Mouse (Mus musculus): ENCODE measurements at regions not wholly inside any gene's neighbourhood (a gene's known extent, or its start where the extent isn't known, plus 50 kb on each side); places are given as distances from the start of the nearest gene placed in this dataset.
"Not testable (repeated sequence)": the region's sequence is repeated elsewhere in the genome, so short reads cannot be mapped to it uniquely, and the experiment has no call there.

DNA sequence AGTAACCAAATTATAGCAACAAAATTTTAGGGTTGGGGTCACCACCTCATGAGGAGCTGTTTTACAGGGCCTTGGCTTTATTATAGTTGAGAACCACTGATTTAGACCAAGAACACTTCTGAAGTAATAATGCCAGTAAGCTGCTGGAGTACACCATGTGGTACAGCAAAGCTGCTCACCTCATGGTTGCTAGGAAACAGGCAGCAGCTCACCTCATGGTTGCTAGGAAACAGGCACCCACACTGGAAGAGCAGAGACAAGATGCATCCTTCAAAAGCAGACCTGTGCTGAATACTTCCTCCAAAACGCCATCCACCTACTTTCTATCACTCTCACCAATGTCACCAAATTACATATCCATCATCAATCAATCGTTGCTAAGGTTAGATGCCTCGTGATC, 300.0 kb downstream of the Gxylt1 start:
- no peak overlapping the region for H3K4me2 ChIP-seq
- no peak overlapping the region for H3K4me3 ChIP-seq
- no peak for ATAC-seq
- H3K36me3 ChIP-seq (ENCODE audit: poor library complexity, severe bottlenecking), result no peaks in the 10 kb centered on the region
- H3K27me3 ChIP-seq, result no peaks in the 10 kb centered on the region
- H3K9ac ChIP-seq, result no peak overlapping the region
- H3K4me1 ChIP-seq, result no peaks in the 10 kb centered on the region
- no peak overlapping the region for H3K27ac ChIP-seq
- H3K9me3 ChIP-seq (replicated peaks), result no peaks in the 10 kb centered on the region
- WGBS, result 80% methylated on average over 3 of the region's 3 CpGs

DNA sequence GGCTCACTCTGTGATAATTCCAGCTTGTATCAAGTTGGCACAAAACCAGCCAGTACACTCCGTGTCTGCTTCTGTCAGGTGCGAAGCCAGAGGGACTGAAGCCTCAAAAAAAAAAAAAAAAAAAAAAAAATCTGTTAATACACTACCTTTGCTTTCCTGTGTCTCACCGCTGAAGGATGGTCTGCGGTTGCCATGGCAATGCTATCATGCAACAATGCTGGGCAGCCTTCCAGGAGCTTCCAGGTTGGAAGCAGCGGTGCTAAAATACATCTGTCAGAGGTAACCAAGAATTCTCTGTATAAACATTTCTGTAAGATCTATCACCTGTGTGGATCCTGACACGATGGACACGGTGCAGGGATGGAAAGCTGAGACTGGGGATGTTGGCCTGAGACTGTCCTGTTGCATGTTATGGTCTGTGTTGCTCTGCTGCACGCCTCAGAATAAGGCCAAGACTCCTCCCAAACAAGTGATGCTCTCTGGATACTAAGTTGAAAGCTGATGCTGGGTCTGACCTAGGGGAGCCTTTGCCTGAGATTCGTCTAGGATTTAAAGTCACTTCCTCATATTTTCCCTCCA, 301.2 kb downstream of the Gxylt1 start:
- H3K4me3 ChIP-seq, result no peak overlapping the region
- no peaks in the 10 kb centered on the region for H3K27me3 ChIP-seq
- no peaks in the 10 kb centered on the region for H3K36me3 ChIP-seq (ENCODE audit: poor library complexity, severe bottlenecking)
- H3K4me2 ChIP-seq, result no peak overlapping the region
- H3K4me1 ChIP-seq, result no peaks in the 10 kb centered on the region
- no peak overlapping the region for H3K9ac ChIP-seq
- ATAC-seq, result no peak; the same call in 1 of the 2 replicates
- 71% methylated on average over 9 of the region's 9 CpGs for WGBS
- H3K27ac ChIP-seq, result no peak overlapping the region
- no peaks in the 10 kb centered on the region for H3K9me3 ChIP-seq (replicated peaks)

DNA sequence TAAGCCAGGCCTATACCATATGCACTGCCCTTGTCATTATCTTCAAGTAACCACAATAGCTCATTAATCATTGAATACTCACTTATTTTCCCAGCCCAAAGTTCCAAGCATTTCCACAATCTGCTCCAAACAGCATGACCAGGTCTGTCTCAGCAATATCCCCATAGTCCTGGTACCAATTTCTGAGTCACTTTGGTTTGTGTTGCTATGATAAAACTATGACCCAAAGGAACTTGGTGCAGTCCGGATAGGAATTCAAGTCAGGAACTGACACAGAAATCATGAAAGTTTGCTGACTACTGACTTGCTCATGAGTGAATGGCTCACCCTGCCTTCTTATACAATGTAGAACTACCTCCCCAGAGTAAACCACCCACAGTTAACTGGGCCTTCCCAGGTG, 309.4 kb downstream of the Gxylt1 start:
- H3K4me3 ChIP-seq, result no peak overlapping the region
- H3K27me3 ChIP-seq, result no peaks in the 10 kb centered on the region
- H3K36me3 ChIP-seq (ENCODE audit: poor library complexity, severe bottlenecking), result no peaks in the 10 kb centered on the region
- 92% methylated on average over 1 of the region's 1 CpGs for WGBS
- H3K9ac ChIP-seq, result no peak overlapping the region
- no peak overlapping the region for H3K27ac ChIP-seq
- ATAC-seq, result no peak
- H3K4me2 ChIP-seq, result no peak overlapping the region
- no peaks in the 10 kb centered on the region for H3K4me1 ChIP-seq
- no peaks in the 10 kb centered on the region for H3K9me3 ChIP-seq (replicated peaks)

DNA sequence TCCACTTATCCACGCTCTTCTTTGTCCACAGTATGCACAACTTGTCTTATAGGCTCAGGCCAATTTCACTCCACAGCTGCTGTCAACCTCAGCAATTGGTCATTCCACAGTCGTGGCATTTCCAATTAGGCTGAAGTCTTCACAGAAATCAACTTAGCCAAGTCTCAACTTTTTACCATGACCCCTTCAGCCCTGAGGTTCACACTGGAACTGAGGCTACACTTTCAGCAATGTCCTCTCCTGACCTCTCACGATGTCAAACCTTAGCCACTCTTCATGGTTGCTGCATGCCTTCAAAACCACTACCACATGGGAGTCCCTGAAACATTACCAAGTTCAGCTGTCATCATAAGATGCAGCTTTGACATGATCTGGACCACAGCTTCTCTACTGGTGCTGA, 310.1 kb downstream of the Gxylt1 start:
- ATAC-seq, result no peak
- 86% methylated on average over 3 of the region's 3 CpGs for WGBS
- Histone ChIP-seq H3K9me3 (replicated peaks) (no peaks in the 10 kb centered on the region), H3K27ac (no peak overlapping the region), H3K4me3 (no peak overlapping the region), H3K27me3 (no peaks in the 10 kb centered on the region), H3K4me2 (no peak overlapping the region), H3K36me3 (ENCODE audit: poor library complexity, severe bottlenecking) (no peaks in the 10 kb centered on the region), H3K9ac (no peak overlapping the region), H3K4me1 (no peaks in the 10 kb centered on the region)

DNA sequence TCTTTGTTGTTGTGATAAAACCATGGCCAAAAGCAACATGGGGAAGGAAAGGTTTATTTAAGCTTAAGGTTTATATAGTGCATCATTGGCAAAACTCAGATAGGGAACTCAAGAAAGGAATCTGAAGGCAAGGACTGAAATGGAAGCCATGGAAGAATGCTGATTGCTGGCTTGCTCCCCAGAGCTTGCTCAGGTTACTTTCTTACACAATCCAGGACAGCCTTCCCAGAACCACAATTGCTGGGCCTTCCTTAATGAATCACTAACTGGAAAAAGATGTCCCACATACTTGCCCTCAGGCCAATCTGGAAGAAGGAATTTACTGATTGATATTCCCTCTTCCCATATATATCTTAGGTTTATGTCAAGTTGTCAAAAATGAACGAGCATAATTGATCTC, 310.8 kb downstream of the Gxylt1 start:
- H3K9ac ChIP-seq, result no peak overlapping the region
- H3K4me3 ChIP-seq, result no peak overlapping the region
- no peak overlapping the region for H3K27ac ChIP-seq
- H3K4me2 ChIP-seq, result no peak overlapping the region
- ATAC-seq, result no peak
- H3K36me3 ChIP-seq (ENCODE audit: poor library complexity, severe bottlenecking), result no peaks in the 10 kb centered on the region
- H3K27me3 ChIP-seq, result no peaks in the 10 kb centered on the region
- WGBS, result 82% methylated on average over 1 of the region's 1 CpGs
- H3K9me3 ChIP-seq (replicated peaks), result no peaks in the 10 kb centered on the region
- H3K4me1 ChIP-seq, result no peaks in the 10 kb centered on the region

DNA sequence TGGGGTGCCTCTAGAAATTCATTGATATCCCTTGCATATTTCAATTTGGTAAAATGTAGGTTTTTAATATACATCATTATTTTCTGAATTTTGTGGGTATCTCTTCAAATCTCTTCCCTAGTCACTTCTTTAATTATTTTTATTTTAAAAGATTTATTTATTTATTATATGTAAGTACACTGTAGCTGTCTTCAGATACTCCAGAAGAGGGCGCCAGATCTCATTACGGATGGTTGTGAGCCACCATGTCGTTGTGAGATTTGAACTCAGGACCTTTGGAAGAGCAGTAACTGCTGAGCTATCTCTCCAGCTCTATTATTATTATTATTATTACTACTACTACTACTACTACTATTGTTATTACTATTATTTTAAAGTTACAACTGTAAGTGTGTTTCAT, 324.1 kb downstream of the Gxylt1 start:
- H3K4me3 ChIP-seq; ATAC-seq; H3K4me2 ChIP-seq; H3K9ac ChIP-seq; H3K9me3 ChIP-seq (replicated peaks); H3K27ac ChIP-seq; H3K4me1 ChIP-seq; H3K27me3 ChIP-seq; H3K36me3 ChIP-seq (ENCODE audit: poor library complexity, severe bottlenecking): not testable (repeated sequence)
- 89% methylated on average over 3 of the region's 3 CpGs for WGBS

DNA sequence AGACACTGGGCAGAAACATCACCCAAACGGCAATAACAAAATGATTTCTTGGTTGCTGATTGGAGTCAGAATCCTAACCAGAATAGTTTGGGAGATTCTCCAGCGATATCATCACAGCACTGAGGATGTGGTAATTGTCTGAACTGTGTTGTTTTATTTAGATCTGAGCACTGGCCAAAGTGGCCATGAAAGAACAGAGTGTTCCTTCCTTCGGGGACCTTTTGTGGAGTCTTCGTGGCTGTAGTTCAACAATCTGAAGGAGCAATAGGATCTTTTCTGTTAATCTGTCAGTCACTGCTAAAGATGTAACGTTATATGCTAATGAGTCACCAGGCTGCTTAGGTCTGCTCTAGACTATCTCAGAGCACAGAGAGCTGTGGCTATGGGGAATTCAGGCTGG, 328.8 kb downstream of the Gxylt1 start:
- no peak overlapping the region for H3K4me2 ChIP-seq
- no peaks in the 10 kb centered on the region for H3K36me3 ChIP-seq (ENCODE audit: poor library complexity, severe bottlenecking)
- no peak for ATAC-seq
- no peak overlapping the region for H3K9ac ChIP-seq
- H3K4me1 ChIP-seq, result peaks cover 8% of the 10 kb centered on the region
- no peaks in the 10 kb centered on the region for H3K9me3 ChIP-seq (replicated peaks)
- H3K27ac ChIP-seq, result no peak overlapping the region
- no peak overlapping the region for H3K4me3 ChIP-seq
- WGBS, result 42% methylated on average over 5 of the region's 5 CpGs
- H3K27me3 ChIP-seq, result no peaks in the 10 kb centered on the region

DNA sequence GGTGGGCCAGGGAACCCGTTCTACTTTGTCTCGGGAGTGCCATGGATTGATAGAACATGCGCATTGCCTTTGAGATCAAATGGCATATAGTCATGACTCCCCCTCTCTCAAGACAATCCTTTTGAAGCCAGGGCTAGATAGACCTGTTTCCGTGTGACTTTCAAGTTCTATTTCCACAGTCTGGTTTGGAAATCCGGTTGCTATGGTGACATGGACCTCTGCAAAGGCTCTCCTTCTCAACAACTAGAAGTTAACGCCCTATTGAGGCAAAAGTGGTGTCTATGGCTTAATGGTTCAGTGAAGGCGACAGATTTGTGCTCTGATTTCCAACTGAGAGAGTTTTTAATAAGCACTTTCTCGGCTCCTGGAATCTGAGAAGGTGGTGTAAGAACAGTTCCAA, 371.2 kb downstream of the Gxylt1 start:
- no peak for ATAC-seq
- 68% methylated on average over 8 of the region's 8 CpGs for WGBS
- H3K4me3 ChIP-seq, result no peak overlapping the region
- H3K9me3 ChIP-seq (replicated peaks), result no peaks in the 10 kb centered on the region
- H3K27ac ChIP-seq, result no peak overlapping the region
- no peak overlapping the region for H3K4me2 ChIP-seq
- H3K27me3 ChIP-seq, result no peaks in the 10 kb centered on the region
- H3K9ac ChIP-seq, result no peak overlapping the region
- H3K4me1 ChIP-seq, result no peaks in the 10 kb centered on the region
- no peaks in the 10 kb centered on the region for H3K36me3 ChIP-seq (ENCODE audit: poor library complexity, severe bottlenecking)

DNA sequence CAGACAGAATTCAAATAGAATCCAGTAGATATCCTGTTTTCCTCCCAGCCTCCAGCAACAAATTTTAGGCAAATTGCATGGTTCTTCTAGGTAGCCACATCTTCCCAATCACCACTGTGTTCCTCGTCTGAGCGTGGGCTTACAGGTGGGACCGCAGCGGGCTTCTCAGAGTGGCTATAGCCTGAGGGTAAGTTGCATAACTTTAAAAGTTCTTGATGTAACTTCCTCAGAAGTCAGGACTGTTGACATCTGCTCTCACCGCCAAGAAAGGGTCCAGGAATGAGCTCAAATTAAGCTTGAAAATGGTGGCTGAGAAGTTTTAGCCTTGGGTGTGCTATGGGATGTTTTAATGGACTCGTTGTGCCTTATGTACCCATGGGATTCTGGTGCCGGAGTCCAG, 377.7 kb downstream of the Gxylt1 start:
- 90% methylated on average over 7 of the region's 7 CpGs for WGBS
- H3K9ac ChIP-seq, result no peak overlapping the region

DNA sequence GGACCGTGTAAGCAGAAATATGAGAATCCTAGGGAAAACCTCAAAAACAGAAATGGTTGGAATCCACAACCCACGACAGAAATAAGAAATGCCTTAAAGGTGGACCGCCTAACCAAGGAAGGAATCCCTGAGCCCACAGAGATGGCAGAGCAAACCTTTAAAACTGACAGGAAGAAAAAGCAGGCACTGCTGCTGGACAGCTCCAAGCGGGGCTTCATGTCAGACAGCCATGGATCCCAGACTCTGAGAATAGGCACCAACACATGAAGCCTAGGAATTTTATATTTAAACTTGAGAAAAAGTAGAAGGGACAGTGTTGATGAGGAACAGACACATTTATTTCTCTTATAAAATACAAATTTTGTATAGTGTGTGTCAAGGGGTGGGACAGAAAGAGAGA, 379.1 kb downstream of the Gxylt1 start:
- Histone ChIP-seq H3K4me3 (no peak overlapping the region), H3K4me1 (no peaks in the 10 kb centered on the region), H3K27me3 (no peaks in the 10 kb centered on the region), H3K9me3 (replicated peaks) (no peaks in the 10 kb centered on the region), H3K9ac (no peak overlapping the region), H3K36me3 (ENCODE audit: poor library complexity, severe bottlenecking) (no peaks in the 10 kb centered on the region), H3K27ac (no peak overlapping the region), H3K4me2 (no peak overlapping the region)
- no peak for ATAC-seq
- 75% methylated on average over 4 of the region's 4 CpGs for WGBS

More for the DNA sequence above, 377.7 kb downstream of the Gxylt1 start:
- H3K4me1 ChIP-seq, result no peaks in the 10 kb centered on the region
- H3K9me3 ChIP-seq (replicated peaks), result no peaks in the 10 kb centered on the region
- no peak for ATAC-seq
- no peak overlapping the region for H3K4me2 ChIP-seq
- H3K4me3 ChIP-seq, result no peak overlapping the region
- no peaks in the 10 kb centered on the region for H3K36me3 ChIP-seq (ENCODE audit: poor library complexity, severe bottlenecking)
- no peak overlapping the region for H3K27ac ChIP-seq
- H3K27me3 ChIP-seq, result no peaks in the 10 kb centered on the region

DNA sequence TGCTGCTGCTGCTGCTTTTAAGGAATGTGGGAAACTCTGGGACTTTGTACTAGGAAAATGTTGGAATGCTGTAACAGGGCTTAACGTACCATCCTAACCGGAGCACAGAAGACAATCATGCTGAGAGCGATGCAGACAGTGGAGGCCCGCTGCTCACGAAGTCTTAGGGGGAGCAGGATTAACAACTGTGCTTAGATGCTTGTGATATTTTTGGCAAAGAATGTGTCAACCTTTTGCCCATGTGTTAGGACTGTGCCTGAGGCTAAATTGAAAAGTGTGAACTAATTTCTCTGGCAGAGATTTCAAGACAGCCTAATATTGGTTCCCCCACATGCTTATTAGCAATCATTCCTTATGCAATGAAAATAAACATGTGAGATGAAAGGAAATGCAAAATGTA, 398.5 kb downstream of the Gxylt1 start:
- no peak overlapping the region for H3K4me2 ChIP-seq
- no peak overlapping the region for H3K27ac ChIP-seq
- no peaks in the 10 kb centered on the region for H3K4me1 ChIP-seq
- no peak overlapping the region for H3K4me3 ChIP-seq
- H3K27me3 ChIP-seq, result no peaks in the 10 kb centered on the region
- 47% methylated on average over 5 of the region's 5 CpGs for WGBS
- no peak for ATAC-seq
- no peaks in the 10 kb centered on the region for H3K36me3 ChIP-seq (ENCODE audit: poor library complexity, severe bottlenecking)
- no peak overlapping the region for H3K9ac ChIP-seq
- no peaks in the 10 kb centered on the region for H3K9me3 ChIP-seq (replicated peaks)

DNA sequence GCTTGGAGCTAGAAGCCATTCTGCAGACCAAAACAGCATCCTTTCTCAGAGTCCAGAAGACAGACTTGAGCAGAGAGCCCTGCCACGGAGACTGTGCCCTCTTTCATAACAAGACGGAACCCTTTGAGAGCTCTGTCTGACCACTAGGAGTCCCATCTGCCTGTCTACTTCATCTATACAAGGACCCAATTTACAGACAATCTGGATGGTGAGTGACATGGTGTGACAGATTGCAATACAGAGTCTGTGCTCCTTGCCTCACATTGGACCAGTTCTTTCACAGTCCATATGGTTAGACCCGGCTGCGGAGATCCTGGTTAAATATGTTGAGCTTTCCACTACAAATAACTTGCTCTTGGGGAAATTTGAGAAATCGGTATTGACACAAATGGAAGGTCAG, 410.9 kb downstream of the Gxylt1 start:
- H3K36me3 ChIP-seq (ENCODE audit: poor library complexity, severe bottlenecking), result no peaks in the 10 kb centered on the region
- H3K4me1 ChIP-seq, result no peaks in the 10 kb centered on the region
- peak; percentile 89 for ATAC-seq
- no peaks in the 10 kb centered on the region for H3K9me3 ChIP-seq (replicated peaks)
- H3K4me2 ChIP-seq, result no peak overlapping the region
- no peak overlapping the region for H3K9ac ChIP-seq
- WGBS, result 70% methylated on average over 5 of the region's 5 CpGs
- no peak overlapping the region; the same call in 1 of the 2 replicates for H3K27ac ChIP-seq
- H3K4me3 ChIP-seq, result no peak overlapping the region
- no peaks in the 10 kb centered on the region for H3K27me3 ChIP-seq

DNA sequence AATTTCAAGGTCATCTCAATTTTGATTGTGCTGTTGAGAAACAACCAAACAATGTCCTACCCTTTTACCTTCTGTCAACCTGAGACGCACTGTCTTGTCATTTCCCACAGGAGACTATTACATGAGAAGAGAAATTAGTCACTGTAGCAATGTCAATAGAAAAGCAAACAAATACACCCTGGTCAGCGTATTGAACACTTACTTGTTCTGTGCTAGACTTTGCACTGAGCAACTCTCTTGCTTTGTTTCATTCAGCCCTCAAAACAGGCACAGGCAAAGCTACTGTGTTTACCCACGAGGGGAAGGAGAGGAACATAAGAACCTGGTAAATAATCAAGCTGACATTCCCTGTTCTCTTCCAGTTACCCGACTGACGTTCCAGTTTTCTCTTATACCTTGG, 424.1 kb downstream of the Gxylt1 start:
- H3K9me3 ChIP-seq (replicated peaks), result no peaks in the 10 kb centered on the region
- no peak overlapping the region for H3K9ac ChIP-seq
- no peaks in the 10 kb centered on the region for H3K27me3 ChIP-seq
- H3K4me3 ChIP-seq, result no peak overlapping the region
- ATAC-seq, result no peak
- no peaks in the 10 kb centered on the region for H3K36me3 ChIP-seq (ENCODE audit: poor library complexity, severe bottlenecking)
- no peaks in the 10 kb centered on the region for H3K4me1 ChIP-seq
- no peak overlapping the region for H3K27ac ChIP-seq
- 82% methylated on average over 5 of the region's 5 CpGs for WGBS
- H3K4me2 ChIP-seq, result no peak overlapping the region

All from forebrain, embryonic 13.5 days (tissue).